Mouse (Mus musculus): ENCODE results near the gene Cdc16.
A peak's percentile ranks its signal among the peaks of the same experiment; 100 is the strongest.
"Not testable (repeated sequence)": the region's sequence is repeated elsewhere in the genome, so short reads cannot be mapped to it uniquely, and the experiment has no call there.

Cdc16 gene

DNA sequence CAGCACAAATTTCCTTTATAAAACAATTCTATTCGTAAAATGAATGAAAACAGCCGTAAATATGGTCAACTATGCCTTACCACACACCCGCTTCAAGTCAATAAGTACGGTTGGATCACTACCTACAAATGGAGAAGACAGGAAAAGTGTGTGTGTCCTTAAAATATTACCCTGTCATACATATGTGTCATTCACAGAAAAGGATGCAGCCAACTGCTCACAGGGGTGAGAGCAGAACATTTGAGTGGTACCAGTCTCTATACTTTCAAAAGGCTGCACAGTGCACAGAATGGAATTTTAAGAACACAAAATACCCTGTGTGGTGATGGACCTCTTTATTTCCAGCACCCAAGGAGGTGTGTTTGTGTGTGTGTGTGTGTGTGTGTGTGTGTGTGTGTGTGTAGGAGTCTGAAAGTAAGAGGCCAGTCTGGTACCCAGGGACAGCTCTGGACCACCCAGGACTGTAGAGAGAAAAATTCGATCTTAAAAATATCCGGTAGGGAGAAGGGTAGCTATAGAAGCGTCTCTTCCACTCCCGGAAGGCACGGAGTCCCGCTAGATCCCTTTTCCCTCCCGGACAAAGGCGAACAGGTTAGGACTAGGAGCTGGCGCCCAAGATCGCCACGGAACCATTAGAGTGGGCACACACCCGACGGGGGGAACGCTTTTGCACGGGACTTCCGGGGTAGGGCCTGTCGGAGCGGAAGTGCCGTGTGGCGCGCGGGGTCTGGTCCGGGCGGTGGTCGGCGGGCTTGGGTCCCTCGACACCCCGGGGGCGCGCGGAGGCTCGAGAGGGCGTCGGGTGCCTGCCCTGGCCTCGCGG is at the start of gene Cdc16:
Gene Cdc16 (plus strand): TSS at position 695 of the 823 bp plus-strand sequence.
- peak; percentile 79 for DNase-seq (ENCODE audit: low read depth, low spot score)

DNA sequence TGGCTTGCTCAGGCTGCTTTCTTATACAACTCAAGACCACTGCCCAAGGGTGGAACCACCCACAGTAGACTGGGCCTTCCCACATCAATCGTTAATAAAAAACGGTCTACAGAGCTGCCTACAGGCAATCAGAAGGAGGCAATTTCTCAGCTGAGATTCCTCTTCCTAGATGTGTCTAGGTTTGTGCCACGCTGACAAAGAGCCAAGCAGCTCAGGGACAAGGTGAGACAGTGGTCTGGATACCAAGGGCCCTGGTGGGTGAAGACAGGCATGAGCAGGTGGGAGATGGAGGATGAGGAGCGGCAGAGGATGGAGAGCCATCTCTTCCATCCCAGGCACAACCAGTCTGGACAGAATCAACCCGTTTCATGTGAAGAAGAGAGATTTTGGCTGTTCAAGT is 49.0 kb upstream of the Cdc16 start:
- no peak for DNase-seq (ENCODE audit: low read depth, low spot score)

DNA sequence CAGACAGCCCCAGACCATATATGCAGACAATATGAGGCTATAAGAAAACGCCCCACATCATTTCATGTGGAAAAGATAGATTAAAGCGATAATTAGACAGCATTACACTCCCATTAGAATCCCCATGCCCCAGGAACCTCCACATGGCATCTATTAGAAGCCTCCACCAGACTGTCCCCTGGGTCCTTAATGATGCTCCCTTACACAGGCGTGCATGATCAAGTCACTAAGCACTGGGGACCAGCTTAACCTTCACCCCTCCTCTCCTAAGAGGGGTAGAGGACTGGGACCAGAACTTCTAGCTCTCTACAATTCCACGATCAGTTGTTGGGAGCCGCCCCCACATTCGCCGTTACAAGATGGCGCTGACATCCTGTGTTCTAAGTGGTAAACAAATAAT is 38.5 kb upstream of the Cdc16 start:
- no peak for DNase-seq (ENCODE audit: low read depth, low spot score)

DNA sequence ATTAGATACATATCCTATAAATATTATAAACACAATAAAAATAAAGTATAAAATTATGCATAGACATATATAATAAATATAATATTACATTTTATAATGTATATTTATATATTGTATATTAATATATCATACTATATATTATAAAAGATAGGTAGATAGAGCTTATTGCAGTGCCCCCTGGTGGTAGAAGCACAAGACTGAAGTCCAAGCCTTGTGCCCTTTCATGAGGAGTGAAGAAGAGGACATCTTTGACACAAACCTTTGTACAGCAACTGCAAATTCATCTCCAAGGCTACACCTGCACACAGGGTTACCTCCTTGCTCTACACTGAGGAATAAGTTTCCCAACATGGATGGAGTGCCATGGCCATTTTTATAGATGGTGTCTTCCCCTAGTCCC is 31.8 kb upstream of the Cdc16 start:
- DNase-seq (ENCODE audit: low read depth, low spot score) = peak; percentile 15

DNA sequence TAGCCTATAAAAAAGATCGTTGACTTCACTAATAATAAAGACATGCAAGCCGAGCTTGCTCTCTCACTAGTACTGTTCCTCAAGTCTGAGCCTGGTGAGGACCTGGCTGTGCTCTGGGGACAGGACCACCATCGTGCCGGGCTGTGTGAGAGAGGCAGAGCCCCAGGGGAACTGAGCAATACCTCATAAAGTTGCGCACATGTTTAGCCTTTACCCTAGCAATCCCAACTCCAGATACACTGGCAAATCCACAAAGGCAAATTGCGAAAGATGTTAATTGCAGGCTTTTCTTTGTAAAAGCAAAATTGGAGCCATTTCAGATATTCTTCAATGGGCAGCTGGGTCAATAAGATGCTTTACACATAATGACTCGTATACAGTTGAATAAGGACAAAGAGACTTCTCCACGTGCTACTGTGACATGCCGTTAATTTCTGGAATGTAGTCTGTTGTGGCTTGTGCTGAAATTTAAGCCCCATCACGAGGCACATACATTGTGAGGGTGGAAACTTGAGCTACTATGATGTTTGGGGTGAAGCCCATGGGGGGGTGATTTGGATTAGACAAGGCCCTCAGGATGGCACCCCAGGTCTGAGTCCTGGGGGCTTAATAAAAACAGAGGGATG is 29.9 kb upstream of the Cdc16 start:
- no peak for DNase-seq (ENCODE audit: low read depth, low spot score)

DNA sequence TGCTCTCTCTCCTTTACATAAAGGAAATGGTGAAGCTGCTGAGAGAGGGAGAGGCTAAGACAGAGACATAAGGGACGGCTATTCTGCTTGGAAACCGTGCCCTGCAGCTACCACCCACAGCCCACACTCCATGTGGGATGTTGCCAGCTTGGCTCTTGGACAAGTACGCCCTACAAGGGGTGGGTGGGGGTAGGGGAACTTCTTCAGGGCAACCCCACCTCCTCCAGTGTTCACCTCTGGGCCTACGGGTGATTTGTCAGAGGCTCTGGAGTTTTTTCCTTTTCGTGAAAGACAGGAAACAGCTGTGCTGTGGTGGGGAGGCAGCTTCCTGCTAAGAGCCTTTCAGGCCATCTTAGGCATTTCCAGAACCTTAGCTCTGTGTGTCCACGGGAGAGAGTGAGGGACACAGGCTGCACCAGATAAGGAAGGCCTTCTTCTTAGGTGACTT is 17.1 kb upstream of the Cdc16 start:
- no peak for DNase-seq (ENCODE audit: low read depth, low spot score)

DNA sequence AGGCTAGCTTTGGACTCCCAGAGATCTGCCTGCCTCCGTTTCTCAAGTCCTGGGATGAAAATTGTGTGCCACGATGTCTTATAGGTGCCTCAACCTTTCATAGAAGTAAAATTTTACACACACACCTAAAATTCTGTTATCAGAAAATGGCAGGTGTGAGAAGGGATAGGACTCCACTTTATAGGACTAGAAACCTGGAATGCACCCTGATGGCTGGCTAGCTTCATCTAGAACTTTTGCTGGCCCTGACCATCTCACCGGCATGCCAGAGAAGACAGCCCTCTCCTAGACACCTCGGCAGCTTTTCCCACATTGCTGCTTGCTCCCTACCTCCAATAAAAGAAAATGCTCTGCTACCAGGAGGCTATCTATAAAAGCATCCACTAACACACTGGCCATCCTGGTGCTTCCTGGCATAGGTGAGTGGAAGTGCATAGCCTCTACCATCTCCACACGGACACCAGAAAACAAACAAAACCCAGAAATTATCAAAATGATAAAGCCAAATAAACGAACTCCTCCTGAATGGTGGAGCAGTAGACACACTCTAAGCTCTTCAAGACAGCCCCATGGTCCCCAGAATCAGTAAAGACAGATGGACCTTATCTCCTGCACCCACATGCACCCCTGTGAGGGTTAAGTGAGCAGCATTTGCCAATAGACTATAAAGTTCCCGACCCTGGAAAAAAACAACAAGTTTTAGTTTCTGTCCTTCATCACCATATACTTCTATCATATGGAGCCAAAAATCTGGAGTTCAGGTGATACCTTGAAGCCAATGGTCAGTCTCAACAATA is 16.5 kb upstream of the Cdc16 start:
- DNase-seq (ENCODE audit: low read depth, low spot score) = no peak

DNA sequence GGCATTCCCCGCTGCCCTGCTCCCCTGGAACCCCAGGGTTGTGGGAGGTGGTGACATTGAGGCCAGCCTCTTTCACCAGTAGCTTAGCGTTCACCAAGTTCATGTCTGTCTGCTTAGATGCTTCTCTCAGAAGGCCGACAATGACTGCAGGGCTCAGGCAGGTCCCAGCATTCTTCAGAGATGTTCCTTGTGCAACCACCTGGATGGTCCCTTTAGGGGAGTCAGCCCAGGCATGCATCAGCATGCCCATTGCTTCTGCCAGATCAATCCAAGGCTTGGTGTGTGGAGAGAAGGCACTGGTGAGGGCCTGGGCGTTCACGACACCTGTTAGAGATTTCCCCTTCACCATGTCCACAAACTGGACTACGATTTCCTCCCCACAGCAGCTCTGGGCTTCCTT is 11.3 kb upstream of the Cdc16 start:
- not testable (repeated sequence) for DNase-seq (ENCODE audit: low read depth, low spot score)

DNA sequence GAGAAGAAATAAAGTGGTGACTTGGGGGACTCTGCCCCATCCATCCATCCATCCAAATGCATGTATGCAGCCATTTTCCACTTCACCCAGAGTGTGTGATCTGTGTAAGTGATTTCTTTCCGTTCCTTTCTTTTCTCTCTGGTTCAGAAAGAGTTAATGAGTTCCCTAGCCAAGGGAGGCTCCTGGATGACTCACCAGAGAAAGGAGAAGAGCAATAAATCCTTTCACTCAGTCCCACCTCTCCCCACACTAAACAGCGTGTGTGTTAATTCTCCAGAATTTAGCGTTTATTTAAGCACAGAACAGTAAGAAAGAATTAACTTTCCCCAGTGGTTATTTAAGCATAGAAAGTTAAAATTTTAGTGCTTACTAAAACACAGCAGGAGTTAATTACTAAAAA is 9.8 kb upstream of the Cdc16 start:
- DNase-seq (ENCODE audit: low read depth, low spot score) = no peak

DNA sequence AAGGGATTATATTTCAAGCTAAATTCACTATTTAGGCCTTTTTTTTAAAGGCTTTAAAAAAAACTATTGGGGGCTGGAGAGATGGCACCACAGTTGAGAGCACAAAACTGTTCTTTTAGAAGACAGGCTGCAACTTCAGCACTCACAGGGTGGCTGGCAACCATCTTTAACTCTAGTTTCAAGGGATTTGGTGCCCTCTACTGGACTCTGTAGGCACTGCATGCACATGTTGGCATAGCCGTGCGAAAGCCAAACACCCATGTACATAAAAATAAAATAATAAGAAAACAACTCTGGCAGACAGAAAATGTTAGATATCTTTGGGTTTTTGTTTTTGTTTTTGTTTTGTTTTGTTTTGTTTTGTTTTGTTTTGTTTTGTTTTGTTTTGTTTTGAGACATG is 3.8 kb upstream of the Cdc16 start:
- DNase-seq (ENCODE audit: low read depth, low spot score) = peak; percentile 59

DNA sequence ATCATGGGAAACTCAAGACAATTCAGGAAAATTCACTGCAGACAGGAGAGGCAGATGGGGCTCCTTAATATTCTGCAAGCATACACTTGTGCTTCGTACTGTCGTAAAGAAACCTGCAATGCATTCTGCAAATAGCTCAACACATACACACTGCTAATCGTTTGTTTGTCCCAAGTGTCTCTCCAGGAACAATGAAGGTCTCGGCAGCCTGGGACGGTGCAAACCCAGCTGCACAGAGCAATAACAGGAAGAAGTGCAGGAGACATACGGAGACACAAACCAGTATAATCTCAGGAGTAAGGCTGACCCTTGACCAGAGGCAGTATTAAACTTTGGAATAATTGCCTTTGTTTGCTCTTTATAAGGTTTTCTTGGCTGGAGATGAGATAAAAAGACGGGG is 996 bp upstream of the Cdc16 start:
- no peak for DNase-seq (ENCODE audit: low read depth, low spot score)

DNA sequence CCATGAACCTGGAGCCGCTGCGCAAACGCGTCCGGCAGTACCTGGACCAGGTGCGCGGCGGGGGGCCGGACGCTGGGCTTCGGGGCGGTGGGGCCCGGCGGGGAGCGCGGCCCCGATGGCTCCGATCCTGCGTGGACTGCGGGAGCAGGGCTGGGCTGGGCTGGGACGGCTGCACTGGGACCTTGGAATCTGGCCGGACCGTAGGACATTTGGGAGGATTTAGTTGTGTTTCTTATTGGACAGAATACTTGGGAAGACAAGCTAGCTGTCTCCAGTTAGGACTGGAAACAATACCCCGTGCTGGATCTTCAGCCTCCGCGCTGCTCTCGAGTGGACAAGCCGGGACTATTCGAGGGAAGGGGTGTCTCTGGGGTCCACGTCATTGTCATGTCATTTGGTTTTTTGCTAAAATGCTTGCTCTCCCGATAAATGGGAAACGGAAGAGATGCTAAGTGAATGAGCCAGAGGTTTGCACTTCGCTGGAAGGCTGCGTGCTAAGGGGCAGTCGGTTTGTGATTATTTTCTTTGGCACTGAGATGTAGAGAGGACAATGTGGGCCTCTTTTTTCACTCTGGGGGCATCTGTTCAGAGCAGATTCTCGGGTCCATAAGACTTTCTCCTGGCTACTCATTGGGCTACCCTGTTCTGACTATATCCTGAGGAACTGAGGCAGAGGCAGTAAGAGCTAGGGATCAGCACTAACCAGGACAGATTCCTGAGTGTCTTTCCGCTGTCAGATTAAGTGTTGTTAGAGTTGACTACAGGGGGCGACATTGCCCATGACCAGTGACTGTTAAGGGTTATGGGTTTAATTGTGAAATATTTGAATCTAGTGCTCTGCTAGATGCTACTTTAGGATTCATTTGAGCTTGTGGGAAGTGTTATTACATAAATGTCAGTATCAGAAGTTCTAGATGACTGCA is 590 bp downstream of the Cdc16 start:
- DNase-seq (ENCODE audit: low read depth, low spot score) = no peak

DNA sequence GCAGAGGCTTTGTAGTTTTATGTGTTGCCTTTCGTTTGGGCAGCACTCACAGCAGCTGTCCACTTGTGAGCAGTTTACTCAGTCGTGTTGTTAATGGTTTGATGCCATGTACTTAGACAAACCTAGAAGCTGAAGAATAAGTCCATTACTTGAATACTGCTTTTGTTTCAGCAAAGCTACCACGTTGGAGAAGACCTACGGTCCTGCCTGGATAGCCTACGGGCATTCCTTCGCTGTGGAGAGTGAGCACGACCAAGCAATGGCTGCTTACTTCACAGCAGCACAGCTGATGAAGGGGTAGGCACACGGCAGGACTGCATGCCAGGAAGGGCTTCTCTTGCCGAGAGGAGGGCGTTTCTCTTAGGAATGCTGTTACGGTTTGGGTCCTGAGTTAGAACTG is 11.7 kb downstream of the Cdc16 start:
- DNase-seq (ENCODE audit: low read depth, low spot score) = no peak

DNA sequence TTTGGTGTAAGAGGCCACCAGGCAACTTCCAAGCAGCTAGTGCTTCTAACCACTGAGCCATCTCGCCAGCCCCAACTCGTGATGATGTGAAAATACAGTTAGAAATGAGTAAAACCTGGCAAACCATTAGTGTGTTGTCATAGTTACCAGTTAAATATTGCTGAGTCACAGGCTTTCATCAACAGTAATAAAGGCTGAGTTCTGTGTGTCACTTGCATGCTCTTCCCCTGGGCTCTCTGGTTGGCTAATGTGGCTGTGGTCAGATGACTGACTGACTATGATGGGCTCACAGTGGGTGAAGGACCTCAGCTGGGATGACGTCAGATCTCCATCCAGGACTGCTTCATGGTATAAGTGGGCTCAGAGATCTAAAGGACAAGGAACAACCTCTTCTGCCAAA is 23.1 kb downstream of the Cdc16 start:
- no peak for DNase-seq (ENCODE audit: low read depth, low spot score)

DNA sequence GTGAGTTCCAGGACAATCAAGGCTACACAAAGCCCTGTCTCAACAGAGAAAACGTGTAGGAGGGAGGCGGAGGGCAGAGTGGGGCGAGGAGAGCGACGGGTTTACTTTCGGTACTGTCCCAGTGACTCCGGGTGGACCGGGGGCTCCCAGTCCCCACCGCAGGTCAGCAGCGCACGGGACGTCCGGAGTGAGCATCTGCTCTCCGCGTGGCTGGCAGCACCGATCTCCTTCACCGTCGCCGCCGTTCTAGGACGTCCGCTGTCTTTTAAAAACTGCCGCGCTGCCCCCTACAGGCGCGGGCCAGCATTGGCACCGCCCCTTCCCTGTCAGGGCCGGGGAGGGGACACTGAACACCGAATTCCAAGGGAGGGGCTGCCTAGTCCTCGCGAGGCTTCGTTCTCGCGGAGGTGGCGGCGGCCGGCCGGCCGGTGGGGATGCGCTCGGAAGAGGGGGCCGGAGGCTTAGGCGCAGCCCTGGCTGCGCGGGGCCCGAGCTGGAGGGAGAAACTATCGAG is 27.8 kb downstream of the Cdc16 start, which contains the start of gene Upf3a:
Gene Upf3a (plus strand): TSS at position 366 of the 514 bp plus-strand sequence.
- peak; percentile 87 for DNase-seq (ENCODE audit: low read depth, low spot score)

DNA sequence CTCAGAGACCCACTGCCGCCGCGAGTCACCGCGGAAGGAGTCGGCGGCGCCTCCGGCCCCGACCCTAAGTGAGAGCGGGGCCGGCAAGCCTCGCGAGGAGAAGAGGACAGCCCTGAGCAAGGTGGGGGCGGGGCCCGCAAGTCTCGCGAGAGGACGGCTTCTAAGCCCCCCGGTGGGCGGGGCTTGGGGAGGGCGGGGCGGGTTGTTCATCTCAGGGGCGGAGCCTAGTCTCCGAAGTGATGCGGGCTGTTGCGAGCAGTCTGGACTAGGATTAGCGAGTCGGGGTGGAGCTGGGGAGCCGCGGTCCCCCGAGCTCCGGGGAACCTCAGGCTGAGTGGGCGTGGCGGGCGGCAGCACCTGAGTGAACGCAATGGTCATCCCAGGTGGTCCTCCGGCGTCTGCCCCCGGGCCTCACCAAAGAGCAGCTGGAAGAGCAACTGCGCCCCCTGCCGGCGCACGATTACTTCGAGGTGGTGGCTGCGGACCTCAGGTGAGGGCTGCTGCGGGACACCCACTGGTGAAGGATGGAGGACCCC is 28.4 kb downstream of the Cdc16 start:
- peak; percentile 96 for DNase-seq (ENCODE audit: low read depth, low spot score)

DNA sequence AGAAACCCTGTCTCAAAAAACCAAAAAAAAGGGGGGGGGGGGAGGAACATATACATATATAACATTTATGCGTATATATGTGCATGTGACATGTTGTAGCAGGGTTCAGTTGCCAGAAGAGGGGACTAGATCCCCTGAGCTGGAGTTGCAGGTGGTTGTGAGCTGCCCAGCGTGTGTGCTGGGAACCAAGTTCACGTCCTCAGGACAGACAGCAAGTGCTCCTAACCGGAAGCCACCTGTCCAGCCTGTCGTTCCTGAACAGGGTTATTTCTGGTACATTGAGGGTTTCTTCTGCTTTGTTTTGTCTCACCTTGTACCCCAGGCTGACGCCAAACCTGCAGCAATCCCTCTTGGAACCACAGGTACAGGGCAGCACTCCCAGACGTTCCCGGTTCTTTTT is 32.1 kb downstream of the Cdc16 start:
- no peak for DNase-seq (ENCODE audit: low read depth, low spot score)

DNA sequence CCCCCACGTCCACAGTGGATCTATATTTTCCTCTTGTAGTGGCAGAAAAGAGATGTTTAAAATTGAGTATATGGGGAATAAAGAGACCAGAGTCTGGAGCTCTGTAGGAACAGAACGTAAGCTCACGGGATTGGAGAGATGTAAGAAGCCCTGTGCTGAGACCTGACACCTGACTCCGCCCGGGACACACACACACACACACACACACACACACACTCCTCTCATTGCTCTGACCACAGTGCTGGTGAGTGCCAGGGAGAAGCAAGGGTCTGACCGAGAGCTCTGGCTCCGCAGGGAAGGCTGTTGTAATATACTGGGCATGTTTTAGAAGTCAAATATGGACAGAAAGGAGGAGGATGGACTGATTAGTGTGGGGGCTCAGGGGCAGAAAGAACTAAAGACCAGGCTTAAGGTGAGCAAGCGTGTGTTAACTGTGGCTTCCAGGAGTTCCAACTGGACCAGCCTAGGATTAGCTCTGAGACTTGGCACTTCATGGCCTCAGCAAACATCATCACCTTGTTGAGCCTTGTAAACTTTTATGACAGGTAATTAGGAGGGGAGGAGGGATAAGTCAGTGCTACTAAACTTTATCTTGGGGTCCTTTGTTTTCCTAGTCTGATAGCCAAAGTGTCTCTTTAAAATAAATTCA is 35.7 kb downstream of the Cdc16 start:
- no peak for DNase-seq (ENCODE audit: low read depth, low spot score)

DNA sequence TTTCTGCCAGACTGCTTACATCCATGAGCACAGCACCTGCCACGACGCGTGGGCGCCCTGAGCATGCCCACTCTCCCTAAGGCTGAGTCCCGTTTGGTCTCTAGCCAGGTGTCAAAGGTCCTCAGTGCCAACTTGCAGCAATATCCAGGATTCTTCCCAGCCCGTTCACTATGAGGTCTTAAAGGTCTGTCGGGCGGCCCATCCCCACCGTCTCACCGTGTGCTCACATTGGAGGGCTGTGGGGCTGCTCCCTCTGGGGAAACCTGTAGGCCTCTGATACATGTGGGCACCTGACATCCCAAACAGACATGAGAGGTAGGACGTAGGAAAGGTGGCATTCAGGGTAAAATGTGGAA is 36.2 kb downstream of the Cdc16 start:
- DNase-seq (ENCODE audit: low read depth, low spot score) = no peak

DNA sequence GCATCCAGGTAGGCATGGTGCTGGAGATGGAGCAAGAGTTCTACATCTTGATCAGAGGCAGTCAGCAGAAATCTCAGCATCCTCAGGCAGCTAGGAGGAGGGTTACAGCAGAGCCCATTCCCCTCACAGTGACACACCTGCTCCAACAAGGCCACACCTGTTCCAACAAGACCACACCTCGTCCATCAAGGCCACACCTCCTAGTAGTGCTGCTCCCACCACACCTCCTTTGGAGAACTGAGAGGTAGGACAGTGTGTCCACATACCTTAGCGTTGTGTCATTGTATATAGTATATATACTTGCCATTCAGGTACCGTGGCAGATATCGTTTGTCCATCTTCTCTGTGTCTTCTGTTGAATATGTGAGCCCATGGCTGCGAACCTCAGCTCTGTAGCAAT is 40.2 kb downstream of the Cdc16 start:
- DNase-seq (ENCODE audit: low read depth, low spot score) = no peak
